Mouse (Mus musculus): Measurements from ENCODE around the gene Cers5. TPM values are rescaled to one million over a fixed set of nuclear protein-coding genes. Genes with fewer than 3 reads are reported as not detected.
A peak's percentile ranks its signal among the peaks of the same experiment; 100 is the strongest.
"Not testable (repeated sequence)": the region's sequence is repeated elsewhere in the genome, so short reads cannot be mapped to it uniquely, and the experiment has no call there.

Cers5 gene
- total and polyA plus RNA-seq, 3 experiments = 0.45 to 6.1 (median 0.77) TPM

DNA sequence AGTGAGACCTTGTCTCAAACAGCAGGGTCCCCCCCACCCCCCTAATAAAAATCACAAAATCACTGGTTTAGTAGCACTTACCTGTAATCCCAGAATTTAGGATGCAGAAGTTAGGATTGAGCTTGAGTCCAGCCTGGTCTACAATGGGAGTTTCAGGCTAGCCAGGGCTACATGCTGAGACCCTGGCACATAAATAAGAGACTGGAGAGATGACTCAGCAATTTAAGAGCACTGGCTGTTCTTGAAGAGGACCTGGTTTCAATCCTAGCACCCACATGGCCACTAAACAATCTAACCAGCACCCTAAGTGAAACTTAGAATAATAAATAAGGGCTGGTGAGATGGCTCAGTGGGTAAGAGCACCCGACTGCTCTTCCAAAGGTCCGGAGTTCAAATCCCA is 41.5 kb downstream of the Cers5 start:
- Histone ChIP-seq H3K9me3 (replicated peaks) (peaks cover 3% of the 10 kb centered on the region; the same call in 1 of the 2 replicates), H3K4me3 (ENCODE audit: low read depth, low read length) (no peak overlapping the region), H3K27me3 (ENCODE audit: insufficient read depth, low read length) (no peaks in the 10 kb centered on the region), H3K36me3 (replicated peaks) (peaks cover 34% of the 10 kb centered on the region), H3K4me1 (ENCODE audit: insufficient read depth, low read depth, low read length) (peaks cover 8% of the 10 kb centered on the region)
- ATAC-seq (ENCODE audit: extremely low read depth, insufficient number of reproducible peaks, low FRiP score, poor library complexity, severe bottlenecking) (no peak), DNase-seq (ENCODE audit: low spot score) (no peak)
- TF ChIP-seq TAL1 (conservative IDR thresholded peaks at IDR 0.05; ENCODE audit: low read depth, low read length) (no peak), GATA2 (IDR thresholded peaks at IDR 0.05; ENCODE audit: borderline replicate concordance, low read depth, low read length) (no peak), CTCF (IDR thresholded peaks at IDR 0.05; ENCODE audit: low read depth, low read length) (no peak), POLR2AphosphoS5 (IDR thresholded peaks at IDR 0.05; ENCODE audit: insufficient replicate concordance, low read depth, low read length) (no peak), GATA1 (IDR thresholded peaks at IDR 0.05; ENCODE audit: borderline replicate concordance, low read length) (no peak)

- H3K4me3 ChIP-seq (ENCODE audit: low read depth, low read length) = no peak overlapping the region
- H3K36me3 ChIP-seq (replicated peaks) = peaks cover 31% of the 10 kb centered on the region
- ATAC-seq (ENCODE audit: extremely low read depth, insufficient number of reproducible peaks, low FRiP score, poor library complexity, severe bottlenecking) = no peak
- DNase-seq (ENCODE audit: low spot score) = no peak
- peaks cover 3% of the 10 kb centered on the region; the same call in 1 of the 2 replicates for H3K9me3 ChIP-seq (replicated peaks)
- no peak for TF ChIP-seq POLR2AphosphoS5 (IDR thresholded peaks at IDR 0.05; ENCODE audit: insufficient replicate concordance, low read depth, low read length)
- no peak for TF ChIP-seq CTCF (IDR thresholded peaks at IDR 0.05; ENCODE audit: low read depth, low read length)
- no peak for TF ChIP-seq TAL1 (conservative IDR thresholded peaks at IDR 0.05; ENCODE audit: low read depth, low read length)
- TF ChIP-seq GATA1 (IDR thresholded peaks at IDR 0.05; ENCODE audit: borderline replicate concordance, low read length) = no peak
- no peak for TF ChIP-seq GATA2 (IDR thresholded peaks at IDR 0.05; ENCODE audit: borderline replicate concordance, low read depth, low read length)
- no peaks in the 10 kb centered on the region for H3K27me3 ChIP-seq (ENCODE audit: insufficient read depth, low read length)
- peaks cover 19% of the 10 kb centered on the region for H3K4me1 ChIP-seq (ENCODE audit: insufficient read depth, low read depth, low read length)
These were observed 43.5 kb downstream of the Cers5 start for GRCm38 (mm10) chr15:99729056-99729783.

GRCm38 (mm10) chr15:99728211-99728610 is 44.5 kb downstream of the Cers5 start:
- peaks cover 3% of the 10 kb centered on the region; the same call in 1 of the 2 replicates for H3K9me3 ChIP-seq (replicated peaks)
- DNase-seq (ENCODE audit: low spot score) (no peak), ATAC-seq (ENCODE audit: extremely low read depth, insufficient number of reproducible peaks, low FRiP score, poor library complexity, severe bottlenecking) (no peak)
- peaks cover 4% of the 10 kb centered on the region; the same call in 1 of the 2 replicates for H3K27me3 ChIP-seq (ENCODE audit: insufficient read depth, low read length)
- H3K4me1 ChIP-seq (ENCODE audit: insufficient read depth, low read depth, low read length) = peaks cover 29% of the 10 kb centered on the region
- no peak overlapping the region for H3K4me3 ChIP-seq (ENCODE audit: low read depth, low read length)
- peaks cover 31% of the 10 kb centered on the region for H3K36me3 ChIP-seq (replicated peaks)
- TF ChIP-seq GATA2 (IDR thresholded peaks at IDR 0.05; ENCODE audit: borderline replicate concordance, low read depth, low read length) (no peak), TAL1 (conservative IDR thresholded peaks at IDR 0.05; ENCODE audit: low read depth, low read length) (no peak), GATA1 (IDR thresholded peaks at IDR 0.05; ENCODE audit: borderline replicate concordance, low read length) (no peak), CTCF (IDR thresholded peaks at IDR 0.05; ENCODE audit: low read depth, low read length) (no peak), POLR2AphosphoS5 (IDR thresholded peaks at IDR 0.05; ENCODE audit: insufficient replicate concordance, low read depth, low read length) (no peak)

DNA sequence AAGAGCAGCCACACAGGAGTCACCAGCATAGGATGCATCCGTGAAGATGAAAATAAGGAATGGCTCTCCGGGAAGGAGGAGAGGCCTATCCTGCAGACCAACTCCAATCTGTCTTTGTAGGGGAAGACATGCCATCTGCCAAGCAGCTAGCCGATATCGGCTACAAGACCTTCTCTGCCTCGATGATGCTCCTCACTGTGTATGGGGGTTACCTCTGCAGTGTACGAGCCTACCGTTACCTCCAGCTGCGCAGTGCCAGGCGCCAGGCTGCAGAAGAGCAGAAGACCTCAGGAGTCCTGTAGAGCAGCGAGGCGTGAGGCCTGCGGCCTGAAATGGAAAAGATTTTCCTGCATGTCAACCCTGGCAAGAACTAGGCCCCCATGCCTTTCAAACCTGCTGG is 45.2 kb downstream of the Cers5 start:
- Histone ChIP-seq H3K4me3 (ENCODE audit: low read depth, low read length) (peak overlapping the region; percentile 13; the same call in 1 of the 2 replicates), H3K36me3 (replicated peaks) (peaks cover 27% of the 10 kb centered on the region), H3K27me3 (ENCODE audit: insufficient read depth, low read length) (peaks cover 9% of the 10 kb centered on the region), H3K9me3 (replicated peaks) (peaks cover 3% of the 10 kb centered on the region; the same call in 1 of the 2 replicates), H3K4me1 (ENCODE audit: insufficient read depth, low read depth, low read length) (peaks cover 31% of the 10 kb centered on the region)
- DNase-seq (ENCODE audit: low spot score) (no peak), ATAC-seq (ENCODE audit: extremely low read depth, insufficient number of reproducible peaks, low FRiP score, poor library complexity, severe bottlenecking) (no peak)
- TF ChIP-seq CTCF (IDR thresholded peaks at IDR 0.05; ENCODE audit: low read depth, low read length) (no peak), POLR2AphosphoS5 (IDR thresholded peaks at IDR 0.05; ENCODE audit: insufficient replicate concordance, low read depth, low read length) (no peak), TAL1 (conservative IDR thresholded peaks at IDR 0.05; ENCODE audit: low read depth, low read length) (no peak), GATA2 (IDR thresholded peaks at IDR 0.05; ENCODE audit: borderline replicate concordance, low read depth, low read length) (no peak), GATA1 (IDR thresholded peaks at IDR 0.05; ENCODE audit: borderline replicate concordance, low read length) (no peak)

DNA sequence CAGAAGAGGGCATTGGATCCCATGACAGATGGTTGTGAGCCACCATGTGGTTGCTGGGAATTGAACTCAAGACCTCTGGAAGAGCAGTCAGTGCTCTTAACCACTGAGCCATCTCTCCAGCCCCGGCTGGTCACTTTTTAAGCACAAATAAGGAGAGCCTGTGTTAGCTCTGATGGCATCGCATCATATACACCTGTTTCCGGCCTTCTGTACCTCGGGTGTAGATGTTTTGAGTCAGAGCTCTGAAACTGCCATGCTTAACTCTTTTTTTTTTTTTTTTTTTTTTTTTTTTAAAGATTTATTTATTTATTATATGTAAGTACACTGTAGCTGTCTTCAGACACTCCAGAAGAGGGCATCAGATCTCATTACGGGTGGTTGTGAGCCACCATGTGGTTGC is 45.6 kb downstream of the Cers5 start:
- Histone ChIP-seq H3K4me1 (ENCODE audit: insufficient read depth, low read depth, low read length) (peaks cover 33% of the 10 kb centered on the region), H3K36me3 (replicated peaks) (peaks cover 27% of the 10 kb centered on the region), H3K27me3 (ENCODE audit: insufficient read depth, low read length) (peaks cover 14% of the 10 kb centered on the region)
- not testable (repeated sequence) for H3K9me3 ChIP-seq (replicated peaks); H3K4me3 ChIP-seq (ENCODE audit: low read depth, low read length); DNase-seq (ENCODE audit: low spot score); ATAC-seq (ENCODE audit: extremely low read depth, insufficient number of reproducible peaks, low FRiP score, poor library complexity, severe bottlenecking)

- DNase-seq (ENCODE audit: low spot score) = no peak
- Histone ChIP-seq H3K4me3 (ENCODE audit: low read depth, low read length) (peak overlapping the region; percentile 94; the same call in 1 of the 2 replicates), H3K9me3 (replicated peaks) (peaks cover 3% of the 10 kb centered on the region; the same call in 1 of the 2 replicates), H3K4me1 (ENCODE audit: insufficient read depth, low read depth, low read length) (peaks cover 33% of the 10 kb centered on the region), H3K27me3 (ENCODE audit: insufficient read depth, low read length) (peaks cover 19% of the 10 kb centered on the region), H3K36me3 (replicated peaks) (peaks cover 27% of the 10 kb centered on the region)
- TF ChIP-seq GATA1 (IDR thresholded peaks at IDR 0.05; ENCODE audit: borderline replicate concordance, low read length) = no peak
- TF ChIP-seq CTCF (IDR thresholded peaks at IDR 0.05; ENCODE audit: low read depth, low read length) = no peak
- no peak for ATAC-seq (ENCODE audit: extremely low read depth, insufficient number of reproducible peaks, low FRiP score, poor library complexity, severe bottlenecking)
These were observed 46.1 kb downstream of the Cers5 start for GRCm38 (mm10) chr15:99726549-99726948.
